Mouse (Mus musculus): ENCODE results near the gene Fbxw11. TPM values are rescaled to one million over a fixed set of nuclear protein-coding genes. Genes with fewer than 3 reads are reported as not detected.

The Fbxw11 gene
- polyA plus RNA-seq, 1 experiment from 2014 or later = 61.1 TPM

GRCm38 (mm10) chr11:32745466-32745865 is 102.9 kb downstream of the Fbxw11 start:
- ATAC-seq (replicated peaks; ENCODE audit: low FRiP score, low read depth) = no peak
- Histone ChIP-seq H3K36me3 (ENCODE audit: insufficient read depth, low read length) (peaks cover 48% of the 10 kb centered on the region), H3K9ac (ENCODE audit: low read depth, low read length) (no peak overlapping the region), H3K4me2 (ENCODE audit: low read length) (no peak overlapping the region), H3K4me1 (replicated peaks; ENCODE audit: insufficient read depth, low read length) (no peaks in the 10 kb centered on the region), H3K27ac (no peak overlapping the region), H3K9me3 (replicated peaks; ENCODE audit: low read length) (no peaks in the 10 kb centered on the region), H3K27me3 (ENCODE audit: insufficient read depth, low read length) (no peaks in the 10 kb centered on the region), H3K4me3 (replicated peaks; ENCODE audit: low read depth, low read length) (no peak overlapping the region)
- no peak for DNase-seq (ENCODE audit: low spot score)
- TF ChIP-seq CTCF (IDR thresholded peaks at IDR 0.05; ENCODE audit: low read depth) = no peak
- 86% methylated on average over 4 of the region's 4 CpGs for WGBS

GRCm38 (mm10) chr11:32746036-32746435 is 103.5 kb downstream of the Fbxw11 start:
- Histone ChIP-seq H3K4me3 (replicated peaks; ENCODE audit: low read depth, low read length) (no peak overlapping the region), H3K36me3 (ENCODE audit: insufficient read depth, low read length) (peaks cover 44% of the 10 kb centered on the region), H3K27me3 (ENCODE audit: insufficient read depth, low read length) (no peaks in the 10 kb centered on the region), H3K27ac (no peak overlapping the region), H3K4me2 (ENCODE audit: low read length) (no peak overlapping the region), H3K4me1 (replicated peaks; ENCODE audit: insufficient read depth, low read length) (no peaks in the 10 kb centered on the region), H3K9ac (ENCODE audit: low read depth, low read length) (no peak overlapping the region), H3K9me3 (replicated peaks; ENCODE audit: low read length) (no peaks in the 10 kb centered on the region)
- no peak for ATAC-seq (replicated peaks; ENCODE audit: low FRiP score, low read depth)
- DNase-seq (ENCODE audit: low spot score) = no peak
- 51% methylated on average over 5 of the region's 5 CpGs for WGBS
- TF ChIP-seq CTCF (IDR thresholded peaks at IDR 0.05; ENCODE audit: low read depth) = no peak

- WGBS = 51% methylated on average over 3 of the region's 3 CpGs
- no peak overlapping the region for H3K4me3 ChIP-seq (replicated peaks; ENCODE audit: low read depth, low read length)
- peaks cover 43% of the 10 kb centered on the region for H3K36me3 ChIP-seq (ENCODE audit: insufficient read depth, low read length)
- ATAC-seq (replicated peaks; ENCODE audit: low FRiP score, low read depth) = no peak
- no peaks in the 10 kb centered on the region for H3K9me3 ChIP-seq (replicated peaks; ENCODE audit: low read length)
- TF ChIP-seq CTCF (IDR thresholded peaks at IDR 0.05; ENCODE audit: low read depth) = no peak
- no peak for DNase-seq (ENCODE audit: low spot score)
- H3K4me2 ChIP-seq (ENCODE audit: low read length) = no peak overlapping the region
- no peaks in the 10 kb centered on the region for H3K27me3 ChIP-seq (ENCODE audit: insufficient read depth, low read length)
- H3K4me1 ChIP-seq (replicated peaks; ENCODE audit: insufficient read depth, low read length) = no peaks in the 10 kb centered on the region
- no peak overlapping the region for H3K9ac ChIP-seq (ENCODE audit: low read depth, low read length)
- no peak overlapping the region for H3K27ac ChIP-seq
Observed at GRCm38 (mm10) chr11:32746475-32746874, 104.0 kb downstream of the Fbxw11 start.

- no peak overlapping the region for H3K4me3 ChIP-seq (replicated peaks; ENCODE audit: low read depth, low read length)
- H3K9ac ChIP-seq (ENCODE audit: low read depth, low read length) = no peak overlapping the region
- no peaks in the 10 kb centered on the region for H3K4me1 ChIP-seq (replicated peaks; ENCODE audit: insufficient read depth, low read length)
- TF ChIP-seq CTCF (IDR thresholded peaks at IDR 0.05; ENCODE audit: low read depth) = no peak
- 49% methylated on average over 4 of the region's 4 CpGs for WGBS
- no peak overlapping the region for H3K27ac ChIP-seq
- no peaks in the 10 kb centered on the region for H3K27me3 ChIP-seq (ENCODE audit: insufficient read depth, low read length)
- DNase-seq (ENCODE audit: low spot score) = peak; percentile 37
- no peaks in the 10 kb centered on the region for H3K9me3 ChIP-seq (replicated peaks; ENCODE audit: low read length)
- H3K36me3 ChIP-seq (ENCODE audit: insufficient read depth, low read length) = peaks cover 25% of the 10 kb centered on the region
- no peak for ATAC-seq (replicated peaks; ENCODE audit: low FRiP score, low read depth)
- no peak overlapping the region for H3K4me2 ChIP-seq (ENCODE audit: low read length)
Observed at GRCm38 (mm10) chr11:32748800-32749199, 106.3 kb downstream of the Fbxw11 start.

- H3K27ac ChIP-seq = no peak overlapping the region
- H3K36me3 ChIP-seq (ENCODE audit: insufficient read depth, low read length) = 0 out of 2 replicates have a peak, but pooled peaks cover 1% of the 10 kb centered on the region
- H3K9me3 ChIP-seq (replicated peaks; ENCODE audit: low read length) = no peaks in the 10 kb centered on the region
- H3K4me3 ChIP-seq (replicated peaks; ENCODE audit: low read depth, low read length) = no peak overlapping the region
- TF ChIP-seq CTCF (IDR thresholded peaks at IDR 0.05; ENCODE audit: low read depth) = no peak
- 62% methylated on average over 7 of the region's 7 CpGs for WGBS
- H3K4me1 ChIP-seq (replicated peaks; ENCODE audit: insufficient read depth, low read length) = no peaks in the 10 kb centered on the region
- H3K4me2 ChIP-seq (ENCODE audit: low read length) = no peak overlapping the region
- no peak overlapping the region for H3K9ac ChIP-seq (ENCODE audit: low read depth, low read length)
- no peak for DNase-seq (ENCODE audit: low spot score)
- no peaks in the 10 kb centered on the region for H3K27me3 ChIP-seq (ENCODE audit: insufficient read depth, low read length)
- ATAC-seq (replicated peaks; ENCODE audit: low FRiP score, low read depth) = no peak
Observed at GRCm38 (mm10) chr11:32751863-32752594, 109.5 kb downstream of the Fbxw11 start.

- TF ChIP-seq CTCF (IDR thresholded peaks at IDR 0.05; ENCODE audit: low read depth) = no peak
- ATAC-seq (replicated peaks; ENCODE audit: low FRiP score, low read depth) = no peak
Observed at GRCm38 (mm10) chr11:32752595-32752885, 110.0 kb downstream of the Fbxw11 start.

GRCm38 (mm10) chr11:32753358-32753757 is 110.8 kb downstream of the Fbxw11 start:
- TF ChIP-seq CTCF (IDR thresholded peaks at IDR 0.05; ENCODE audit: low read depth) = no peak
- Histone ChIP-seq H3K4me3 (replicated peaks; ENCODE audit: low read depth, low read length) (no peak overlapping the region), H3K4me1 (replicated peaks; ENCODE audit: insufficient read depth, low read length) (no peaks in the 10 kb centered on the region), H3K9ac (ENCODE audit: low read depth, low read length) (no peak overlapping the region), H3K27ac (no peak overlapping the region), H3K9me3 (replicated peaks; ENCODE audit: low read length) (no peaks in the 10 kb centered on the region), H3K27me3 (ENCODE audit: insufficient read depth, low read length) (no peaks in the 10 kb centered on the region), H3K4me2 (ENCODE audit: low read length) (no peak overlapping the region), H3K36me3 (ENCODE audit: insufficient read depth, low read length) (no peaks in the 10 kb centered on the region)
- ATAC-seq (replicated peaks; ENCODE audit: low FRiP score, low read depth) = no peak
- 96% methylated on average over 2 of the region's 2 CpGs for WGBS
- no peak for DNase-seq (ENCODE audit: low spot score)

More at GRCm38 (mm10) chr11:32752595-32752885, 110.0 kb downstream of the Fbxw11 start:
- no peak overlapping the region for H3K4me2 ChIP-seq (ENCODE audit: low read length)
- no peak for DNase-seq (ENCODE audit: low spot score)
- H3K9me3 ChIP-seq (replicated peaks; ENCODE audit: low read length) = no peaks in the 10 kb centered on the region
- no peaks in the 10 kb centered on the region for H3K27me3 ChIP-seq (ENCODE audit: insufficient read depth, low read length)
- no peak overlapping the region for H3K9ac ChIP-seq (ENCODE audit: low read depth, low read length)
- H3K4me3 ChIP-seq (replicated peaks; ENCODE audit: low read depth, low read length) = no peak overlapping the region
- WGBS = 83% methylated on average over 5 of the region's 5 CpGs
- no peak overlapping the region for H3K27ac ChIP-seq
- H3K4me1 ChIP-seq (replicated peaks; ENCODE audit: insufficient read depth, low read length) = no peaks in the 10 kb centered on the region
- H3K36me3 ChIP-seq (ENCODE audit: insufficient read depth, low read length) = no peaks in the 10 kb centered on the region

All from kidney, postnatal 0 days (tissue).